Mouse (Mus musculus) liver, postnatal 0 days (tissue): ENCODE data around the gene Cckar.

ENCODE experiments used
- CTCF ChIP-seq: sonication (generic); IDR thresholded peaks from 2 replicates; pipeline ENCODE4 v1.5.1; 2016; ENCODE audit warnings: antibody characterized with exemption, low read depth
- EP300 ChIP-seq: IDR thresholded peaks from 2 replicates; pipeline ENCODE4 v1.6.1; 2016; ENCODE audit warnings: antibody characterized with exemption, low read depth, mild to moderate bottlenecking

DNA sequence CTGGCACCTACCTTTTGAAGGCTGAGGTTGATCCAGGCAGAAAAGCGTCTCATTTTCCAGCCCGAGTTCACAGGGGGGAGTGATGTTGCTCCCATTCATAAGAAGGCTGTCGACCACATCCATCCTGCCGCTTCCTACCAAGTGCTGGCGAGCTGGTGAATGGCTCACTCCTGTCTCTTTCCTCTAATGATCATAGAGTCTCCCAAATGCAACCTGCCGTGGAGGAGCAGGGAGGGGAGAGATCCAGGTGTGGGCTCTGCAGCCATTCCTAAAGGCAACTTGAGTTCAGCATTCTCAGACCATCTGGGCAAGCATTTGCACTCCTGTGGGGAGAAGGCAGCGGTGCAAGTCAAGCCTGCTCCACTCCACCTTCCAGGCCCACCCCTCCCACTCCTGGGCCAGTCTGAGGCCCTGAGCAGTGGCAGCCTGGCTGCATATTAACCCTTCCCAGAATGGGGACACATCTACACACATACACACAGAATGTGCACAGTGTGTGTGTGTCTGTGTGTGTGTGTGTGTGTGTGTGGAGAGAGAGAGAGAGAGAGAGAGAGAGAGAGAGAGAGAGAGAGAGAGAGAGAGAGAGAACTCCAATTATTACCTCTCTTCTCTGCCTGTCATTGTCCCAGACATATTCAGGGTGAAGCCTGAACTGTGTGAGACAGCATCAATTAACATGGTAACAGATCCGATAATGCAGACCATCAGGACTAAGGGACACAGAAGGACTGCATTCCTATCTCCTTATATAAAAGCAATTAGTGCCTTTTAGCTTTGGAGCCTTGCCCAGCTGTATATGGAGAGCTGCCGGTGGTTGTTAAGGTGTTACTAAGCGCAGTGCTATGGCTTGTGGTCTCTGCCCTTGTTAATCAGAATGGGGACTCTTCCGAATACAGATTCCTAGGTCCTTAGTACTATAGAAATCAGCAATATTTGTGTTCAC, at the start of gene Cckar:
- no peak for TF ChIP-seq CTCF
- TF ChIP-seq EP300, result no peak
